Mouse (Mus musculus) forebrain, embryonic 10.5 days (tissue): Measurements from ENCODE around the gene Nod2. TPM values are rescaled to one million over a fixed set of nuclear protein-coding genes. Genes with fewer than 3 reads are reported as not detected.

Experiments used
- DNase-seq: peaks from one replicate; pipeline ENCODE4 v3.0.0-alpha.2; 2017; ENCODE audit warnings: low spot score; ENCODE audit errors: extremely low spot score
- H3K27ac ChIP-seq: fragments of 300-500 bp; sonication (generic); 2 replicates; pipeline ENCODE4 v1.5.1; 2016; ENCODE audit warnings: mild to moderate bottlenecking
- H3K27me3 ChIP-seq: fragments of 300-500 bp; sonication (generic); 2 replicates; pipeline ENCODE4 v1.6.1; 2016; ENCODE audit warnings: mild to moderate bottlenecking; ENCODE audit not compliant: poor library complexity, severe bottlenecking
- H3K36me3 ChIP-seq: fragments of 300-500 bp; sonication (generic); replicated peaks from 2 replicates; pipeline ENCODE4 v1.6.1; 2016; ENCODE audit warnings: mild to moderate bottlenecking, moderate library complexity
- H3K4me1 ChIP-seq: fragments of 300-500 bp; sonication (generic); 2 replicates; pipeline ENCODE4 v1.6.1; 2016
- H3K4me3 ChIP-seq: fragments of 300-500 bp; sonication (generic); 2 replicates; pipeline ENCODE4 v1.5.1; 2016; ENCODE audit warnings: mild to moderate bottlenecking, moderate library complexity
- H3K9me3 ChIP-seq: fragments of 300-500 bp; sonication (generic); 2 replicates; pipeline ENCODE4 v1.6.1; 2016; ENCODE audit warnings: mild to moderate bottlenecking, moderate library complexity
- WGBS: fragments of 180-500 bp; shearing (Covaris S2); methylation state at CpG from one replicate; pipeline ENCODE4 v1.1.7; 2016; 5-methylcytosine and 5-hydroxymethylcytosine counted together
- polyA plus RNA-seq: library from polyadenylated mRNA; unstranded; fragments of >200 nt; fragmentation: Nextera tagmentation; extraction: Ambion mirVana; gene quantifications from 2 replicates; pipeline ENCODE4 v1.2.1, GENCODE M21; 2016

The Nod2 gene
- polyA plus RNA-seq, 1 experiment from 2014 or later: 0.07 TPM

GRCm38 (mm10) chr8:88620931-88621330 is 26.2 kb upstream of the Nod2 start:
- 76% methylated on average over 5 of the region's 5 CpGs for WGBS
- Histone ChIP-seq H3K27ac (no peak overlapping the region), H3K9me3 (no peaks in the 10 kb centered on the region), H3K27me3 (peaks cover 60% of the 10 kb centered on the region), H3K4me3 (no peak overlapping the region), H3K4me1 (peaks cover 3% of the 10 kb centered on the region; the same call in 1 of the 2 replicates), H3K36me3 (no peaks in the 10 kb centered on the region)
- DNase-seq: no peak

DNA sequence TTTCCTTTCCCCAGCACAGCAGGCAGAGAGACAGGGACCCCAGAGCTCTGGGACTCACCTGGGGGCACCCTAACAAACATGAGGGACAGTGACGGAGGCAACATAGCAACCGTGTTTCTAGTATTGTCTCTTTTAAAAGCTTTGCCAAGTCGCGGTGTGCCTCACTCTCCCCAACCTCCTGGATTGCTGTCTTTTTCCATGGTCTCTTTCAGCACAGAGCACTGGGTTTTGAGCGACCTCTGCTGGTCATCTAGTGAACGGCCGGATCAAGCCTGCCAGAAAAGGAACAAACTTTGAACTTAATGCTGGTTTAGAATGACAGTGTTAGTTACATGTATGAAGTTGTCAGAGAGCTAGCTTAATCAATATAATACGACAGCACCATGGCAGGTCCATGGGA is 25.7 kb upstream of the Nod2 start:
- peak; percentile 74 for DNase-seq
- H3K36me3 ChIP-seq: no peaks in the 10 kb centered on the region
- H3K27ac ChIP-seq: no peak overlapping the region
- no peaks in the 10 kb centered on the region for H3K9me3 ChIP-seq
- WGBS: 1% methylated on average over 8 of the region's 8 CpGs
- no peak overlapping the region for H3K4me3 ChIP-seq
- peaks cover 3% of the 10 kb centered on the region; the same call in 1 of the 2 replicates for H3K4me1 ChIP-seq
- peaks cover 64% of the 10 kb centered on the region for H3K27me3 ChIP-seq

GRCm38 (mm10) chr8:88623351-88623750 is 23.8 kb upstream of the Nod2 start:
- Histone ChIP-seq H3K36me3 (no peaks in the 10 kb centered on the region), H3K4me3 (no peak overlapping the region), H3K27me3 (peaks cover 78% of the 10 kb centered on the region), H3K4me1 (peaks cover 19% of the 10 kb centered on the region), H3K27ac (no peak overlapping the region), H3K9me3 (no peaks in the 10 kb centered on the region)
- WGBS: 76% methylated on average over 3 of the region's 3 CpGs
- DNase-seq: no peak

GRCm38 (mm10) chr8:88624276-88624675 is 22.8 kb upstream of the Nod2 start:
- 84% methylated on average over 3 of the region's 3 CpGs for WGBS
- no peak overlapping the region for H3K27ac ChIP-seq
- H3K9me3 ChIP-seq: no peaks in the 10 kb centered on the region
- peaks cover 20% of the 10 kb centered on the region for H3K4me1 ChIP-seq
- H3K27me3 ChIP-seq: peaks cover 87% of the 10 kb centered on the region
- DNase-seq: no peak
- H3K4me3 ChIP-seq: no peak overlapping the region
- H3K36me3 ChIP-seq: no peaks in the 10 kb centered on the region

DNA sequence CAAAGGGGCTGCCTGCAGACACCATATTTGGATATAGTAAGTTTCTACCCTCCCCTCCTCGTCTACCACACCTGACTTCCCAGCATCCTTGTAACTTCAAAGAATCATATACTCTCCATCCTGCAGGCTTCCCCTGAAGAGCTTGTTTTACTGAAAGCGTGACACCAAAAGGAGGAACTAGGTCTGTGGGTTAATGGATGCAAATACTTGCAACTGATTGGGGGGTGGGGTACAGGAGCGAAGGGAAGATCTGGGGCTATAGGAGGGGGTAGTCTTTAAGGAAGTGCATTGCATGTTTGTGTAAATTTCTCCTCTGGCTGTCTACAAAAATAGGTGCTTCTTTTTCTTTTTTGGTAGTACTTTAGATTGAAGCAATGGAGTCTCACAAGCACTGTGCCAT is 20.7 kb upstream of the Nod2 start:
- Histone ChIP-seq H3K27me3 (peaks cover 83% of the 10 kb centered on the region), H3K36me3 (no peaks in the 10 kb centered on the region), H3K9me3 (no peaks in the 10 kb centered on the region), H3K4me3 (no peak overlapping the region), H3K4me1 (peaks cover 17% of the 10 kb centered on the region), H3K27ac (no peak overlapping the region)
- no peak for DNase-seq
- 78% methylated on average over 3 of the region's 3 CpGs for WGBS

- Histone ChIP-seq H3K27me3 (peaks cover 82% of the 10 kb centered on the region), H3K9me3 (no peaks in the 10 kb centered on the region), H3K4me1 (peaks cover 17% of the 10 kb centered on the region), H3K27ac (peak overlapping the region; percentile 87), H3K4me3 (peak overlapping the region; percentile 65), H3K36me3 (no peaks in the 10 kb centered on the region)
- WGBS: 12% methylated on average over 19 of the region's 19 CpGs
- no peak for DNase-seq
These were observed 20.2 kb upstream of the Nod2 start for GRCm38 (mm10) chr8:88626940-88627264.

GRCm38 (mm10) chr8:88627265-88627991 is 19.7 kb upstream of the Nod2 start:
- Histone ChIP-seq H3K27ac (peak overlapping the region; percentile 87), H3K9me3 (no peaks in the 10 kb centered on the region), H3K36me3 (no peaks in the 10 kb centered on the region), H3K4me1 (peaks cover 17% of the 10 kb centered on the region), H3K4me3 (peak overlapping the region; percentile 65), H3K27me3 (peaks cover 77% of the 10 kb centered on the region)
- WGBS: 1% methylated on average over 105 of the region's 105 CpGs
- peak; percentile 69 for DNase-seq

DNA sequence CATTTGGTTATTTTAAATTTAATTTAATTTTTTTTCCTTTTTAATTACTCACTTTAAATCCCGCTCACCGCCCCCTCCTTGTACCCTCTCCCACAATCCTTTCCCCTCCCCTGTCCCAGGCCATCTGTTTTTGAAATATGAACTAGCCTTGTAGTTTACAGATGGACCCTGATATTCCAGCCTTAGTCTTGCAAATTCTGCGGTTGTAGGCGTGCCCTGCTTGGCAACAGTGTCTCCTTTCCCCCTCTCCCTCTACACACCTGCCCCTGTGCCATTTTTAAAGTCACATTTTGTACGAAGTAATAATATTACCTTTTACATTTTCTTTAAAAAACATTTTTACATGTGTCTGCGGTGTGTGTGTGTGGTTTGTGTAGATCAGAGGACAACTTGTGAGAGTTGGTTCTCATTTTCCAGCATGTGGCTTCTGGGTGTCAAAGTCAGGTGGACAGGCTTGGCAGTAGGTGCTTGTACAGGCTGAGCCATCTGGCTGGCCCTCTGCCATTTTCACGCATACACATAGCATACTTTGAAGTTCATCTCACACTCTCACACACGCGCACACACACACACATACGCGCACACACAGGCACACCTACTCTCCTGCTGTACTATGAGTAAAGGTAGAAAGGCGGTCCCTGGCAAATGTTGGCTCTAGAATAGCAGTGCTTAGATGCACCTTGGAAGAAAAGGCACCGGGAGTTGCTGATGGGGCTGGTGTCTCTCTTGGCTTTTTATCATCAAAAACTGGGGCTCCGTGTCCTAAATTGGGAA is 18.9 kb upstream of the Nod2 start:
- 64% methylated on average over 14 of the region's 14 CpGs for WGBS
- Histone ChIP-seq H3K27me3 (peaks cover 69% of the 10 kb centered on the region), H3K9me3 (no peaks in the 10 kb centered on the region), H3K27ac (peak overlapping the region; percentile 87), H3K4me1 (peaks cover 17% of the 10 kb centered on the region), H3K36me3 (no peaks in the 10 kb centered on the region), H3K4me3 (peak overlapping the region; percentile 65)
- no peak for DNase-seq

DNA sequence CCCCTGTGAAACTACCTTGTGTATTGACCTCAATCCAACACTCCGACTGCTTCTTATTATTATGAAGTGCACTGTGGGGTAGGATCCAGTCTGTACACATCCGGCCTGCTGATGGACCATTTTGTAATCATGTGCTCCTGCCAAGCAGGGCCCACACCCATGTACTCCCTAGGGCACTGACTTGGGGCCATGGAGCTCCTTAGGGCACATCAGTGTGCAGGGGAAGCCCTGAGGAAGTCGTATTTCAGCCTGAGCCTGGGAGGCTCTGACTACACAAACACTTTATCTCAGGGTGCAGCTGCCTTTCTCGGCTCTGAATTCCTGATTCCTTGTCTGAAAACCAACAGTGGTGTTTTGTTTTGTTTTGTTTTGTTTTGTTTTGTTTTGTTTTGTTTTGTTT is 16.9 kb upstream of the Nod2 start:
- no peak for DNase-seq
- Histone ChIP-seq H3K27me3 (peaks cover 50% of the 10 kb centered on the region), H3K27ac (no peak overlapping the region), H3K9me3 (no peaks in the 10 kb centered on the region), H3K36me3 (no peaks in the 10 kb centered on the region), H3K4me1 (peaks cover 17% of the 10 kb centered on the region), H3K4me3 (no peak overlapping the region)
- 83% methylated on average over 4 of the region's 4 CpGs for WGBS

- H3K27me3 ChIP-seq: peaks cover 41% of the 10 kb centered on the region
- no peak for DNase-seq
- H3K4me1 ChIP-seq: peaks cover 21% of the 10 kb centered on the region
- H3K27ac ChIP-seq: no peak overlapping the region
- H3K36me3 ChIP-seq: no peaks in the 10 kb centered on the region
- no peak overlapping the region for H3K4me3 ChIP-seq
- no peaks in the 10 kb centered on the region for H3K9me3 ChIP-seq
These were observed 16.0 kb upstream of the Nod2 start for GRCm38 (mm10) chr8:88631081-88631480.

DNA sequence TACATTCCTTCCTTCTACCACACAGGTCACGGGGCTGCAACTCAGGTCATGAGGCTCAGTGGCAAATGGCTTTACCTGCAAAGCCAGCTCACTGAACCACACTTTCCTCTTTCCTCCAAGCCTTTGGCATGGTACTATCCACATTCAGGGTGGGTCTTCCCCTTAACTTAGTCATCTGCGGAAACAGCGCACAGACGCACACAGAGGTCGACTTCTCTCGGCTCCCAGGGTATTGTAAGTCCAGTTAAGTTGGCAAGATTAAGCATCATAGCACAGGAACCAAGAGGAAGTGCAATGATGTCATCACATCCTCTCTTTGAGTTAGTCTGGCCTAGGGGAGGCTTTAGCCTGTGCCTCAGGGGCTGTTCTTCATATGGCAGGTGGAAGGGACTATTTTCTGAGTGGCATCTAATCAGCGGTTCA is 13.8 kb upstream of the Nod2 start:
- no peak for DNase-seq
- Histone ChIP-seq H3K4me1 (peaks cover 5% of the 10 kb centered on the region), H3K9me3 (no peaks in the 10 kb centered on the region), H3K27ac (no peak overlapping the region), H3K27me3 (peaks cover 19% of the 10 kb centered on the region), H3K36me3 (no peaks in the 10 kb centered on the region), H3K4me3 (no peak overlapping the region)
- WGBS: 87% methylated on average over 7 of the region's 7 CpGs

DNA sequence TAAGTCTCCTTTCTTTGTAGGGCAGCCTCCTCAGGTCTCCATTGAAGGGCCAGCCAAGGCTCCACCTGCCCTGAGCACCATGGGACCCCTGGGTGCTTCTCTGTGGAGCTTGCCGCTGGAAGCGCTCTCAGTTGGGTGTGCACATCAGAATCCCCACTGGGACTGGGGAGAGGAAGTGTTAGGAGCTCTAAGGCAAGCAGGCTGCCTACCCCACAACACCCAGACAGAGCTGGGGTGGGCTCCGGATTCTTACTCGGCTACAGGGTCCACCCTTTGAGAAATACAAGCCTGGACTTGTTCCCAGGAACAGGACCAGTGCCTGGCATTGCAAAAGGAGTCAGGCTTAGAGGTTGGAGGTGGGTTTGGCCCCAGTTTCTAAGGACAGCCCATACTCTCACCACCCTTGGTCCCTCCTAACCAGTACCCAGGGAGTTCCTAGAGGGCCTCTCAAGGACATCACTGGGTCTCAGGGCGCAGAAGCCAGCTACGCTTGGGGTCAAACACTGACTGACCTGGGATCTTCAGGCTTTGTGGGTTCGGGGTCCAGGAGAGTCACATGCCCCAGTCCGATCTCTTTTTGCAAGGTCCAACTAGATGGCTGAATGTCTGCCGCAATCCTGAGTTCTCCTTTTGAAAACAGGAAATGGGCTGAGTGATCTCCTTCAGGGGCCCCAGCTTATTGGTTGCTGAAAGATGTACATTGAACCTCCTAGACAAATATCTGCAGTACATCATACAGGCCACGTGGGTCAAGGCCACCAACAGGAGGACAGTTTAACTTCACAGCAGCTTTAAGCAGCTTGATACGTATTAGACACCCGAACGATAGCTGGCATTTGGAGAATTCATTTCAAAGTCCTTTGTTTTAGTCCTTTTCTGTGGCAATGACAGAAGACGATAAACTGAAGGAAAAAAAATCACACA is 11.4 kb upstream of the Nod2 start, which contains the start of gene Snx20:
Gene Snx20, minus strand, starts transcription at position 655 of the 924 bp plus-strand sequence.
- Histone ChIP-seq H3K36me3 (no peaks in the 10 kb centered on the region), H3K27me3 (no peaks in the 10 kb centered on the region), H3K4me1 (peaks cover 4% of the 10 kb centered on the region; the same call in 1 of the 2 replicates), H3K9me3 (no peaks in the 10 kb centered on the region), H3K27ac (0 out of 2 replicates have a peak within 1 kb of the TSS, but pooled peaks have one; percentile 51), H3K4me3 (no peak within 1 kb of the TSS)
- DNase-seq: no peak
- WGBS: 89% methylated on average over 14 of the region's 14 CpGs
